Comparison of ENCODE assay signal across 22 mouse cellular contexts in the genomic region with DNA sequence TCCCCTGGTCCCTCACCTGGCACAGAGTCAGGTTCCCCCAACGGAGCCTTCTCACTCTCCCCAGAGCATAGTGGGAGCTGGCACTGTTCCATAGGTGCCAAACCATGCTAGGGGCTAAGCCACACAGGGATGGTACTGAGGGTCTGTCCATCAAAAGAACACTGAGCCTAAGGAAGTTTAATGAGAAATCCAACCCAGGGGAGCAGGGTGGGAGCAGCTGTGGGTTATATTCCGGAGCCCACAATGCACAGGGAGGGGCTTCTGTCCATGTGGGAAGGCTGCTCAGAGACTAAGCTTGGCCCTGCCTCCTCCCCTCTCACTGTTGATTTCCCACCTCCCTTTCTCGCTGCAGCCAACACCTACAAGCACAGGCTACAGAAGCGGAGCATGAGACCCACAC. TPM values are rescaled to one million over a fixed set of nuclear protein-coding genes. Genes with fewer than 3 reads are reported as not detected.
DNase-seq lines count a peak whose midpoint lies in the region; ATAC-seq and TF ChIP-seq lines count a peak whose summit lies in the region.
"Had no signal": no experiment of that assay in that cellular context is flagged by ENCODE, and none has a peak within 500 bp of the region (broad histone marks: within the 10 kb centered on the region; RNA-seq: fewer than 3 reads in every experiment).

No protein-coding gene starts in this region.

- no peak for DNase-seq in forebrain, embryonic 14.5 days (ENCODE audit: low spot score)
- no peak for DNase-seq in midbrain, postnatal 0 days (ENCODE audit: low spot score)
- peak; percentile 6 for DNase-seq in embryonic facial prominence, embryonic 14.5 days (ENCODE audit: low spot score)
- DNase-seq in heart, adult 8-10 months (ENCODE audit: low spot score) = no peak
- DNase-seq: adrenal gland, postnatal 25 days; cerebellum, adult 9-11 months; forebrain, postnatal 0 days; gastrocnemius, postnatal 25 days; heart, adult 18-20 months; heart, postnatal 36 days; kidney, adult 2 months; kidney, postnatal 36 days; layer of hippocampus, postnatal 36 days; lung, postnatal 10 days; retina, postnatal 1 day; right cerebral cortex, postnatal 25 days; thymus, postnatal 14 days had no signal

- 36% methylated on average over 4 of the region's 4 CpGs for WGBS in forebrain, embryonic 14.5 days
- 33% methylated on average over 4 of the region's 4 CpGs for WGBS in forebrain, embryonic 15.5 days
- WGBS in midbrain, embryonic 13.5 days = 37% methylated on average over 4 of the region's 4 CpGs
- 54% methylated on average over 4 of the region's 4 CpGs for WGBS in midbrain, postnatal 0 days
- 46% methylated on average over 4 of the region's 4 CpGs for WGBS in embryonic facial prominence, embryonic 14.5 days
- 40% methylated on average over 4 of the region's 4 CpGs for WGBS in hindbrain, embryonic 13.5 days

- H3K4me2 ChIP-seq in forebrain, embryonic 14.5 days (ENCODE audit: low read length) = no peak overlapping the region
- no peak overlapping the region for H3K4me2 ChIP-seq in forebrain, embryonic 15.5 days (replicated peaks)
- H3K4me2 ChIP-seq in midbrain, embryonic 13.5 days (replicated peaks) = no peak overlapping the region
- no peak overlapping the region for H3K4me2 ChIP-seq in midbrain, postnatal 0 days (ENCODE audit: low read depth, low read length, poor library complexity, severe bottlenecking)
- H3K4me2 ChIP-seq in embryonic facial prominence, embryonic 14.5 days (ENCODE audit: low read depth, low read length) = no peak overlapping the region
- H3K4me2 ChIP-seq in hindbrain, embryonic 13.5 days = no peak overlapping the region

- TF ChIP-seq CTCF in midbrain, postnatal 0 days (IDR thresholded peaks at IDR 0.05) = no peak

- no peak overlapping the region for H3K4me3 ChIP-seq in forebrain, embryonic 14.5 days (ENCODE audit: low read depth, low read length)
- H3K4me3 ChIP-seq in forebrain, embryonic 15.5 days = no peak overlapping the region
- no peak overlapping the region for H3K4me3 ChIP-seq in midbrain, embryonic 13.5 days (replicated peaks)
- H3K4me3 ChIP-seq in midbrain, postnatal 0 days (ENCODE audit: low read depth, low read length) = no peak overlapping the region
- no peak overlapping the region for H3K4me3 ChIP-seq in embryonic facial prominence, embryonic 14.5 days (ENCODE audit: low read depth, low read length)
- no peak overlapping the region for H3K4me3 ChIP-seq in hindbrain, embryonic 13.5 days

- no peaks in the 10 kb centered on the region for H3K36me3 ChIP-seq in forebrain, embryonic 14.5 days (ENCODE audit: control insufficient read depth, insufficient read depth, low read length)
- H3K36me3 ChIP-seq in forebrain, embryonic 15.5 days = no peaks in the 10 kb centered on the region
- no peaks in the 10 kb centered on the region for H3K36me3 ChIP-seq in midbrain, embryonic 13.5 days
- no peaks in the 10 kb centered on the region for H3K36me3 ChIP-seq in midbrain, postnatal 0 days (ENCODE audit: insufficient read depth, low read length)
- no peaks in the 10 kb centered on the region for H3K36me3 ChIP-seq in embryonic facial prominence, embryonic 14.5 days (ENCODE audit: control insufficient read depth, insufficient read depth, low read length)
- no peaks in the 10 kb centered on the region for H3K36me3 ChIP-seq in hindbrain, embryonic 13.5 days

- no peaks in the 10 kb centered on the region for H3K27me3 ChIP-seq in forebrain, embryonic 14.5 days (replicated peaks; ENCODE audit: control insufficient read depth, insufficient read depth, low read length)
- H3K27me3 ChIP-seq in forebrain, embryonic 15.5 days = no peaks in the 10 kb centered on the region
- no peaks in the 10 kb centered on the region for H3K27me3 ChIP-seq in midbrain, embryonic 13.5 days
- H3K27me3 ChIP-seq in midbrain, postnatal 0 days (ENCODE audit: insufficient read depth, low read length) = no peaks in the 10 kb centered on the region
- no peaks in the 10 kb centered on the region for H3K27me3 ChIP-seq in embryonic facial prominence, embryonic 14.5 days (replicated peaks; ENCODE audit: control insufficient read depth, insufficient read depth, low read length)
- no peaks in the 10 kb centered on the region for H3K27me3 ChIP-seq in hindbrain, embryonic 13.5 days

- no peaks in the 10 kb centered on the region for H3K9me3 ChIP-seq in forebrain, embryonic 14.5 days (replicated peaks; ENCODE audit: control insufficient read depth, low read length)
- no peaks in the 10 kb centered on the region for H3K9me3 ChIP-seq in forebrain, embryonic 15.5 days
- peaks cover 4% of the 10 kb centered on the region; the same call in 1 of the 2 replicates for H3K9me3 ChIP-seq in midbrain, embryonic 13.5 days
- H3K9me3 ChIP-seq in midbrain, postnatal 0 days (ENCODE audit: low read length) = no peaks in the 10 kb centered on the region
- H3K9me3 ChIP-seq in embryonic facial prominence, embryonic 14.5 days (ENCODE audit: control insufficient read depth, low read length) = no peaks in the 10 kb centered on the region
- H3K9me3 ChIP-seq in hindbrain, embryonic 13.5 days = no peaks in the 10 kb centered on the region

- ATAC-seq in forebrain, embryonic 14.5 days = peak; percentile 20; the same call in 1 of the 2 replicates
- no peak for ATAC-seq in forebrain, embryonic 15.5 days (replicated peaks)
- ATAC-seq in midbrain, embryonic 13.5 days = peak; percentile 72
- ATAC-seq in midbrain, postnatal 0 days (ENCODE audit: low FRiP score) = no peak
- ATAC-seq in embryonic facial prominence, embryonic 14.5 days (ENCODE audit: low read depth) = peak; percentile 60
- peak; percentile 39; the same call in 1 of the 2 replicates for ATAC-seq in hindbrain, embryonic 13.5 days (ENCODE audit: low FRiP score)
- ATAC-seq: forebrain, postnatal 0 days; inflammation-experienced regulatory T-cells, adult 6 months had no signal

- no peaks in the 10 kb centered on the region for H3K4me1 ChIP-seq in forebrain, embryonic 14.5 days (ENCODE audit: control insufficient read depth, insufficient read depth, low read length)
- H3K4me1 ChIP-seq in forebrain, embryonic 15.5 days = peaks cover 7% of the 10 kb centered on the region; the same call in 1 of the 2 replicates
- peaks cover 6% of the 10 kb centered on the region for H3K4me1 ChIP-seq in midbrain, embryonic 13.5 days (replicated peaks)
- H3K4me1 ChIP-seq in midbrain, postnatal 0 days (ENCODE audit: insufficient read depth, low read length) = no peaks in the 10 kb centered on the region
- H3K4me1 ChIP-seq in embryonic facial prominence, embryonic 14.5 days (ENCODE audit: control insufficient read depth, insufficient read depth, low read length) = no peaks in the 10 kb centered on the region
- peaks cover 14% of the 10 kb centered on the region for H3K4me1 ChIP-seq in hindbrain, embryonic 13.5 days (replicated peaks)

- no peak overlapping the region for H3K9ac ChIP-seq in forebrain, embryonic 14.5 days (ENCODE audit: low read length)
- H3K9ac ChIP-seq in forebrain, embryonic 15.5 days (replicated peaks) = no peak overlapping the region
- H3K9ac ChIP-seq in midbrain, embryonic 13.5 days (replicated peaks) = no peak overlapping the region
- H3K9ac ChIP-seq in midbrain, postnatal 0 days (replicated peaks; ENCODE audit: low read length, poor library complexity, severe bottlenecking) = no peak overlapping the region
- no peak overlapping the region for H3K9ac ChIP-seq in embryonic facial prominence, embryonic 14.5 days (ENCODE audit: low read depth, low read length)
- H3K9ac ChIP-seq in hindbrain, embryonic 13.5 days = no peak overlapping the region
- H3K9ac ChIP-seq: forebrain, postnatal 0 days had no signal

- no peak overlapping the region for H3K27ac ChIP-seq in forebrain, embryonic 14.5 days (ENCODE audit: low read depth, low read length)
- no peak overlapping the region for H3K27ac ChIP-seq in forebrain, embryonic 15.5 days (replicated peaks)
- H3K27ac ChIP-seq in midbrain, embryonic 13.5 days = no peak overlapping the region
- no peak overlapping the region for H3K27ac ChIP-seq in midbrain, postnatal 0 days (ENCODE audit: low read depth, low read length)
- no peak overlapping the region for H3K27ac ChIP-seq in embryonic facial prominence, embryonic 14.5 days (replicated peaks; ENCODE audit: low read depth, low read length)
- no peak overlapping the region for H3K27ac ChIP-seq in hindbrain, embryonic 13.5 days

RNA-seq across cellular contexts. Expression of a gene that starts 17.0 kb away (rescaled TPM):
- 2.1 and 2.7 TPM in 2 replicates for polyA plus RNA-seq in forebrain, embryonic 14.5 days (2014; fragmentation: Nextera tagmentation; extraction: Ambion mirVana)
- 2.5 and 3.0 TPM in 2 replicates for polyA plus RNA-seq in forebrain, embryonic 15.5 days (2015; fragmentation: Nextera tagmentation; extraction: Ambion mirVana)
- 0.84 and 1.7 TPM in 2 replicates for polyA plus RNA-seq in midbrain, embryonic 13.5 days (2015; fragmentation: Nextera tagmentation; extraction: Ambion mirVana)
- 4.9 and 7.9 TPM in 2 replicates for total RNA-seq in midbrain, postnatal 0 days (2014; rRNA removed)
- polyA plus RNA-seq in midbrain, postnatal 0 days (2015; fragmentation: Nextera tagmentation; extraction: Ambion mirVana) = 2.2 and 2.4 TPM in 2 replicates
- polyA plus RNA-seq in embryonic facial prominence, embryonic 14.5 days (2014; fragmentation: Nextera tagmentation; extraction: Ambion mirVana) = 1.4 and 1.5 TPM in 2 replicates
- 1.6 and 2.2 TPM in 2 replicates for polyA plus RNA-seq in hindbrain, embryonic 13.5 days (2015; fragmentation: Nextera tagmentation; extraction: Ambion mirVana)
- 1 to 10 TPM in 1 of 4 experiments, under 1 TPM in 3; 0.08 to 1.1 (median 0.30) TPM for total RNA-seq in heart, adult 8-10 months (2022)
- total RNA-seq: liver, adult 2 months had no signal
- polyA plus RNA-seq: inflammation-experienced regulatory T-cells, adult 6 months had no signal

RNA-seq across cellular contexts. Expression of a gene that starts 35.0 kb away (rescaled TPM):
- 156 and 176 TPM in 2 replicates for polyA plus RNA-seq in forebrain, embryonic 14.5 days (2014; fragmentation: Nextera tagmentation; extraction: Ambion mirVana)
- polyA plus RNA-seq in forebrain, embryonic 15.5 days (2015; fragmentation: Nextera tagmentation; extraction: Ambion mirVana) = 166 and 192 TPM in 2 replicates
- polyA plus RNA-seq in midbrain, embryonic 13.5 days (2015; fragmentation: Nextera tagmentation; extraction: Ambion mirVana) = 46.4 and 50.7 TPM in 2 replicates
- 239 and 278 TPM in 2 replicates for total RNA-seq in midbrain, postnatal 0 days (2014; rRNA removed)
- polyA plus RNA-seq in midbrain, postnatal 0 days (2015; fragmentation: Nextera tagmentation; extraction: Ambion mirVana) = 268 and 317 TPM in 2 replicates
- polyA plus RNA-seq in embryonic facial prominence, embryonic 14.5 days (2014; fragmentation: Nextera tagmentation; extraction: Ambion mirVana) = 147 and 155 TPM in 2 replicates
- polyA plus RNA-seq in hindbrain, embryonic 13.5 days (2015; fragmentation: Nextera tagmentation; extraction: Ambion mirVana) = 86.5 and 97.8 TPM in 2 replicates
- 100 to 1,000 TPM; 124 to 143 (median 129) TPM for total RNA-seq in heart, adult 8-10 months (2022)

Comparison
In these comparisons a context has a peak if more than half of its experiments do, and no peak if none do; other contexts are left out.
1. ATAC-seq: peak in forebrain, embryonic 14.5 days (single experiment), midbrain, embryonic 13.5 days (single experiment), embryonic facial prominence, embryonic 14.5 days (single experiment) and hindbrain, embryonic 13.5 days (single experiment); none in forebrain, embryonic 15.5 days (single experiment) and midbrain, postnatal 0 days (single experiment).